Mouse (Mus musculus) heart, embryonic 10.5 days (tissue): ENCODE results near the gene Itfg2. TPM values are rescaled to one million over a fixed set of nuclear protein-coding genes. Genes with fewer than 3 reads are reported as not detected.

Experiments used
- DNase-seq: peaks from one replicate; pipeline ENCODE4 v3.0.0-alpha.2; 2017; ENCODE audit warnings: low spot score
- H3K27ac ChIP-seq: fragments of 300-500 bp; sonication (generic); 2 replicates; pipeline ENCODE4 v1.5.1; 2016; ENCODE audit warnings: mild to moderate bottlenecking
- H3K27me3 ChIP-seq: fragments of 300-500 bp; sonication (generic); 2 replicates; pipeline ENCODE4 v1.6.1; 2016; ENCODE audit warnings: mild to moderate bottlenecking; ENCODE audit not compliant: poor library complexity, insufficient read depth, severe bottlenecking
- H3K36me3 ChIP-seq: fragments of 300-500 bp; sonication (generic); 2 replicates; pipeline ENCODE4 v1.6.1; 2016; ENCODE audit warnings: mild to moderate bottlenecking, moderate library complexity
- H3K4me1 ChIP-seq: fragments of 300-500 bp; sonication (generic); 2 replicates; pipeline ENCODE4 v1.6.1; 2016; ENCODE audit warnings: mild to moderate bottlenecking
- H3K4me3 ChIP-seq: fragments of 300-500 bp; sonication (generic); 2 replicates; pipeline ENCODE4 v1.5.1; 2016; ENCODE audit warnings: mild to moderate bottlenecking, moderate library complexity
- H3K9me3 ChIP-seq: fragments of 300-500 bp; sonication (generic); 2 replicates; pipeline ENCODE4 v1.6.1; 2016; ENCODE audit warnings: mild to moderate bottlenecking, moderate library complexity
- WGBS: fragments of 180-500 bp; shearing (Covaris S2); methylation state at CpG from one replicate; pipeline ENCODE4 v1.1.7; 2016; 5-methylcytosine and 5-hydroxymethylcytosine counted together
- polyA plus RNA-seq: library from polyadenylated mRNA; unstranded; fragments of >200 nt; fragmentation: Nextera tagmentation; extraction: Ambion mirVana; gene quantifications from 2 replicates; pipeline ENCODE4 v1.2.1, GENCODE M21; 2016

The Itfg2 gene
- polyA plus RNA-seq, 1 experiment from 2014 or later: 37.1 TPM

DNA sequence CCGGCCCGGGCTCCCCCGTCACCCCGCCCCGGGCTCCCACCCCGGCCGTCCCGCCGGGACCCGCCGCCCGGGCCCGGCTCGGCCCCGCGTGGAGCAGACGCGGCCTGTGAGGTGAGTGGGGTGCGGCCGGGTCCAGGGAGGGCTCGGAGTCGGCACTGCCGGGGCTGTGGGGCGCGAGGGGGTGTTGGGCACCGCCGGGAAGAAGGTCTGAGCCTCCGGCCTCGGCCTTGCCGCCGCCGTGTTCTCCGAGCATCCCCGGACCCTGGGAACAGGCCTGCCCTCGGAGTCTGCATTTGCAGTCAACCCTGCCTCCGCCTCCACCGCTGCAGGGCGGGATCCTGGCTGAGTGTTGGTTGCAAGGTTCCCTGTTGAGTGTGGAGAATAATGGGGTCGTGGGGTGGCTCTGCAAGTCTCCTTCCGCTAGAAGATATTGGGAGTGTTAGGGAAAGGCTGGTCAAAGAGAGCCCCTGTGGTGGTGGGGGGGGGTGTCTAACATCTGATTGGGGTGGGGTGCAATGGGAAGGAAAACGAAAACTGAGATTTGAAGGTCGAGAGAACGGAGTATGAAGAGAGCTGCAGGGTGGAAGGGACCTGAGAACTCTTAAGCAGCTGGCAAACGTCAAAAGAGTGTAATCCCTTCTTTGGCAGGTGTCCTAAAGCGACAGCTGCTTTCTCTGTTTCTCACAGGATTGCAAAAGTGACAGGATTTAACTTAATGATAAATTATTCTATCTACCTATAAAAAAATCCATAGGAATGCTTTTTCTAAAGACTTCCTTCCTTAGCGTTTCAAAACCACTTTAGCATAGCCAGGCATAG lies 61.5 kb downstream of the Itfg2 start:
- DNase-seq: peak; percentile 84
- Histone ChIP-seq H3K36me3 (peaks cover 41% of the 10 kb centered on the region), H3K4me3 (peak overlapping the region; percentile 88), H3K4me1 (peaks cover 31% of the 10 kb centered on the region), H3K27me3 (no peaks in the 10 kb centered on the region), H3K9me3 (no peaks in the 10 kb centered on the region), H3K27ac (peak overlapping the region; percentile 98)
- WGBS: 1% methylated on average over 46 of the region's 46 CpGs

DNA sequence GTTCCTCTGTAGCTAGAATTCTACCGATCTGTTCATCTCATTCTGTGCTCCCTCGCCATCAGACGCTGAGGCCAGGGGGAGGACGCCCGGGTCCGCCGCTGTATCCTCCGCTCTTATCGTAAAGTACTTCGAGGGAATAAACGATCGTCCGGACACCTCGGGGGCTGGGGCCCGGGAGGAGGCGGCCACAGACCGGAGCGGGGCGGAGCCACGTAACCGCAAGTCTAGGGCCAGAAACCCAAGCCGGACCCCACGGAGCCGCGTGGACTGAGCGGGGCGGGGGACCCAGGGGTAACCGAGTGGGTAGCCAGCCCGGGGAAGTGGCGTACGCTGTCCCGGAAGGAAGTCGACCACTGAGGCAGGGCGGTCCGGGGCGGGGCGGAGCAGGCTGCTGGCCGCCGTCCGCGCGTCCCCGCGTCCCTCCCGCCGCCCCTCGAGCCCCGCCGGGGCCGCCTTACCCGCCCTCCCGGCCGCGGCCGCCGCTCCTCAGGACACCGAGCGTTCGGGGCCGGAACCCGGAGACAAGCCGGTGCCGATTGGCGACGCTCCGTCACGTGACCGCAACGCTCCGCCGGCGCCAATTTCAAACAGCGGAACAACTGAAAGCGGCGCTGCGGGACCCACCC lies 62.2 kb downstream of the Itfg2 start, which contains the start of the genes Rhno1 and Foxm1:
Gene Rhno1, minus strand, starts transcription at position 531 of the 626 bp plus-strand sequence.
Gene Foxm1, plus strand, starts transcription at position 587 of the 626 bp plus-strand sequence.
- H3K9me3 ChIP-seq: no peaks in the 10 kb centered on the region
- H3K4me3 ChIP-seq: peak within 1 kb of the TSS; percentile 88
- WGBS: under 1% methylated on average over 76 of the region's 76 CpGs
- H3K36me3 ChIP-seq: peaks cover 42% of the 10 kb centered on the region
- no peaks in the 10 kb centered on the region for H3K27me3 ChIP-seq
- H3K27ac ChIP-seq: peak within 1 kb of the TSS; percentile 98
- DNase-seq: peak; percentile 92
- H3K4me1 ChIP-seq: peaks cover 31% of the 10 kb centered on the region

DNA sequence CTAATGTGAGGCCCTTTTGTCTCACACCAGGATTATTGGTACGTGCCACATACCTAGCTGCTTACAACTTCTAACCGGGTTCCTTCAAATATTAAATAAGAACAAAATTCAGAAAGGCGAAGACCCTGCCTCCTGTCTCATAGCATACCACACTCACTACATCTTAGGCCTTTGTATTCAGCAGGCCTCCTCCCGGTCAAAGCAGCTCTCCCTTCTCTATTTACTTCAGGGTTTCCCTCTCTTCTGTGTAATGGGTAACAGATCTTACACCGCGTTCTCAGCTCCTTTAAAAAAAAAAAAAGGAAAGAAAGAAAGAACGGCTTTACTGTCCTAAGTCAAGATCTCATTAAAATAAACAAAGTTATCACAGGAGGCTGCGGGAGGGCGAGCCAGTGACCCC lies 62.8 kb downstream of the Itfg2 start:
- Histone ChIP-seq H3K27me3 (no peaks in the 10 kb centered on the region), H3K27ac (peak overlapping the region; percentile 98), H3K36me3 (peaks cover 42% of the 10 kb centered on the region), H3K4me1 (peaks cover 31% of the 10 kb centered on the region), H3K9me3 (no peaks in the 10 kb centered on the region), H3K4me3 (peak overlapping the region; percentile 88)
- WGBS: 19% methylated on average over 9 of the region's 9 CpGs
- no peak for DNase-seq

Other genes with a start within 250 kb of the Itfg2 start
- 4.2 and 4.9 TPM in 2 replicates for gene Tead4, start 124.1 kb downstream of the Itfg2 start, polyA plus RNA-seq
- gene Tulp3, start 69.1 kb downstream of the Itfg2 start, polyA plus RNA-seq: 13.1 and 16.1 TPM in 2 replicates
- 97.3 and 121 TPM in 2 replicates for gene Rhno1, start 62.0 kb downstream of the Itfg2 start, polyA plus RNA-seq
- gene Foxm1, start 62.0 kb downstream of the Itfg2 start, polyA plus RNA-seq: 31.2 and 33.4 TPM in 2 replicates
- 0.29 TPM in 1 of 2 replicates, not detected in the other for gene Tex52, start 49.5 kb downstream of the Itfg2 start, polyA plus RNA-seq
- not detected in 2 replicates for gene Gm44596, start 49.4 kb downstream of the Itfg2 start, polyA plus RNA-seq
- 2.1 and 2.4 TPM in 2 replicates for gene Nrip2, start 25.6 kb downstream of the Itfg2 start, polyA plus RNA-seq
- 362 and 541 TPM in 2 replicates for gene Fkbp4, start 13.7 kb upstream of the Itfg2 start, polyA plus RNA-seq
- gene Pzp, start 101.8 kb upstream of the Itfg2 start, polyA plus RNA-seq: 0.15 and 0.57 TPM in 2 replicates
- 0.20 TPM in 1 of 2 replicates, not detected in the other for gene A2ml1, start 156.7 kb upstream of the Itfg2 start, polyA plus RNA-seq
- not detected in 2 replicates for gene Klrb1a, start 198.6 kb upstream of the Itfg2 start, polyA plus RNA-seq
- not detected in 2 replicates for gene Clec2h, start 237.5 kb upstream of the Itfg2 start, polyA plus RNA-seq